In the genomic region with DNA sequence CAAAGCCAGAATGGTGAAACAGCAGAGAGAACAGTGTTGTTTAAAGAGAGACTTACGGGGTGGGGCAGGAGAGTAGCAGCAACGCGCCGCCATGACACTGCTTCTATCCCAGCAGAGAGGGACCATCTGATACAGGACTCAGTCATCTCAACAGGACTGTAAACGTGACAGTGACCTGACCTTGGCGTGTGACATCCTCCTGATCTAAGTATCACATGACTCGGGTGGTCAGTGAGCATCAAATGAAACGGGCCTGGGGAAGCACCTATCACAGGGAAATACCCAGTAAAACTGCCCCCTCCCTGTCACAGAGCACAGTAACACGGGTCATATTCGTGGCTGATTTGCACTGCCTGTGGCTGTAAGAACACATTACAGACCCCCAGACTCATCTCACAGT, we compare ENCODE assay signal across 20 mouse cellular contexts.
"Had no signal": no experiment of that assay in that cellular context is flagged by ENCODE, and none has a peak within 500 bp of the region (broad histone marks: within the 10 kb centered on the region; RNA-seq: fewer than 3 reads in every experiment).

No protein-coding gene starts in this region.

- H3K27ac ChIP-seq: gastrocnemius, adult 2 months; hindbrain, embryonic 12.5 days; hindbrain, embryonic 14.5 days; intestine, embryonic 15.5 days; layer of hippocampus, adult 2 months; limb, embryonic 13.5 days; liver, embryonic 12.5 days; liver, embryonic 14.5 days had no signal

- ATAC-seq: inflammation-experienced regulatory T-cells, adult 6 months; intestine, postnatal 0 days; liver, embryonic 12.5 days had no signal

- DNase-seq: gastrocnemius, adult 2 months; gastrocnemius, postnatal 10 days; gastrocnemius, postnatal 25 days; heart, adult 18-20 months; kidney, adult 18-20 months; kidney, adult 8-10 months; layer of hippocampus, postnatal 36 days; left cerebral cortex, postnatal 4 days had no signal

- H3K4me3 ChIP-seq: gastrocnemius, adult 2 months; heart, embryonic 12.5 days; hindbrain, embryonic 10.5 days; hindbrain, embryonic 12.5 days; intestine, embryonic 15.5 days; layer of hippocampus, adult 2 months; limb, embryonic 13.5 days; limb, embryonic 15.5 days; liver, embryonic 12.5 days had no signal

- H3K36me3 ChIP-seq: heart, embryonic 12.5 days; hindbrain, embryonic 10.5 days; hindbrain, embryonic 12.5 days; intestine, embryonic 15.5 days; limb, embryonic 13.5 days; limb, embryonic 15.5 days; liver, embryonic 12.5 days had no signal

- H3K27me3 ChIP-seq: heart, embryonic 12.5 days; hindbrain, embryonic 12.5 days; intestine, embryonic 15.5 days; limb, embryonic 13.5 days; limb, embryonic 15.5 days; liver, embryonic 12.5 days had no signal

- H3K4me2 ChIP-seq: hindbrain, embryonic 12.5 days; hindbrain, embryonic 14.5 days; limb, embryonic 15.5 days; liver, embryonic 12.5 days had no signal

- H3K9me3 ChIP-seq: heart, embryonic 12.5 days; hindbrain, embryonic 10.5 days; hindbrain, embryonic 12.5 days; intestine, embryonic 15.5 days; limb, embryonic 13.5 days; limb, embryonic 15.5 days; liver, embryonic 12.5 days had no signal

- H3K4me1 ChIP-seq: liver, embryonic 12.5 days had no signal

- H3K9ac ChIP-seq: heart, embryonic 12.5 days; hindbrain, embryonic 12.5 days; hindbrain, embryonic 14.5 days; intestine, embryonic 15.5 days; limb, embryonic 13.5 days; limb, embryonic 15.5 days; liver, embryonic 12.5 days; liver, embryonic 14.5 days had no signal
